6 mouse cellular contexts compared by ENCODE assay signal in the genomic region with DNA sequence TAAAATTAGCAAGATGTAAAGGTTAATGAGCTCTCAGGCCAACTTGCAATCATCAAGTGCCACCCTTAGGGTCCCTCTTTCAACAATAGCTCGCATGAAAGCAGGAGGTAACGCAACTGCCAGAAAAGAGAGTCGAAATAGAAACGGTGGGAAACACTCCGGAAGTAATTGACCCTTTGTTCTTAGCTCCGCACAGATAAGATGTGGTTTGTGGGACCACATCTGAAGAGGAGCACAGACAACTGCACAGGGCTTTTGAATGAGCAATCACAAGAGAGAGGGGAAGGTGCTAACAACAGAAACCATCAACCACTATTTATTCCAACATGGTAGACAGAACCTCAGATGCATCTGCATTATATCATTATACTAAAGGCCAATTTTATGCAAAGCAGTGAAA.
"Had no signal": no experiment of that assay in that cellular context is flagged by ENCODE, and none has a peak within 500 bp of the region (broad histone marks: within the 10 kb centered on the region; RNA-seq: fewer than 3 reads in every experiment).

No protein-coding gene starts in this region.

- DNase-seq: kidney, adult 2 months; kidney, postnatal 14 days; lung, embryonic 14.5 days; lung, postnatal 10 days; lung, postnatal 4 days; right cerebral cortex, postnatal 14 days had no signal
